Mouse (Mus musculus): ENCODE results near the gene Cdyl2.
A peak's percentile ranks its signal among the peaks of the same experiment; 100 is the strongest.

The Cdyl2 gene

DNA sequence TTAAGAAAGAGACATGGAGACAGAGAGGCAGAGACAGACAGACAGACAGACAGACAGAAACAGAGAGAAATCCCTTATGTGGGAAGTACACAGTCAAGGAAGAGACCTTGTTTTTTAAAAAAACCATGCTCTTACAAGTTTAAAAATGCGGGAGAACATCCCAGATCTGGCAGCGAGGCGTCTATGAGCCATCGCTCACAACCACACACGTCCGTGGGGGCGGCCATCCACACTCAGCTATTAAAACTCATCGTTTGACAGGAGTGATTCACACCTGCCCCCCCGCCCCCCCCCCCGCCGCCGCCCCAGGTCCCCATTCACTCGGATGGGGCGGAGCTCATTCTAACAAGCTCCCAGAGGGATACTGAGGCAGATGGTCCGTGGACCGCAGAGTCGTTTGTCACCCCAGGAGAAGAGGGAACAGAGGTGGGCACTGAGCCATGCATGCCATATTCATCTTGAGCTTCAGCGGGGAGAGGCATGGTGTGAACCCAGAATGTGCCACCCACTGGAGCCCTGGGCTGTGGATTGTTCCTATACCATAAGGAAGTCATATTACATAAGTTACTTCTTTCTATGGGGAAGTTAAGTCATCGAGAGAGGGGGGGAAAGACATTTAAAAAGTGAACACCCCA, 113.0 kb downstream of the Cdyl2 start:
- no peak for DNase-seq

DNA sequence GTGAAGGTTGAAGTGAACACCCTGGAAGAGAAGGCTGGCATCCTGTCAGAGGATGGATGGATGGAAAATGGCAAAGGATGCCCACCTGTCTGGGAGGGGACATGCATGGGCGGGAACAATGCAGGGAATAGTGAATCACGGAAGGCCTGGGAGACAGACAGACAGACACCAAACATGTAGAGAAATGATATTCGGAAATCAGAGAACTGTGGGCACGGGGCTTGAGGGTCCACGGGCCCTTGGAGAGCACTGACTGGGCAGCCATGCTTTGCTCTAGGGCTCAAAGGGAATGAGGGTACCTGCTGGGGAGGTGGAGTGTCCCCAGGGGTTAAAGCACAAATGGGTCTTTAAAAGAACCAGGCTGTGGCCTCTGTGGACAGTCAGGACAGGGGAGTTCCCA, 113.6 kb downstream of the Cdyl2 start:
- DNase-seq = no peak

DNA sequence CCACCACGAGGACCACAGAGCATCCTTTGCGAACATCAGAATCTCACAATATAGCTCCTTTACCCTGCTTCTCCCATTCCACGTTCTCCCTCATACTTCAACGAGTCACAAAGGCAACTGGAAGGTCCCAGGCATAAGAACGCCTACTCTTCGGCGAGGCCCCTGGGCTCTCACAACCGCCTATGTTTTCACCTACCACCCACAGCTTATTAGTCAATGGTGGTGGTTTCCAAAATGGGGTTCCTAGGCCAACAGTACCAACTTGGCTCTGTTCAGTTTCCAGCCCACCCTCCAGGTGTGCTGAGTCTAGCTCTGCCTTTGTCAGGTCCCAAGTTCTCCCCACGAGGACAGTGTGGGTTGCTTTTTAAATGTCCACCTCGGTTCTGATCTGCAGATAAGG, 114.0 kb downstream of the Cdyl2 start:
- no peak for DNase-seq

DNA sequence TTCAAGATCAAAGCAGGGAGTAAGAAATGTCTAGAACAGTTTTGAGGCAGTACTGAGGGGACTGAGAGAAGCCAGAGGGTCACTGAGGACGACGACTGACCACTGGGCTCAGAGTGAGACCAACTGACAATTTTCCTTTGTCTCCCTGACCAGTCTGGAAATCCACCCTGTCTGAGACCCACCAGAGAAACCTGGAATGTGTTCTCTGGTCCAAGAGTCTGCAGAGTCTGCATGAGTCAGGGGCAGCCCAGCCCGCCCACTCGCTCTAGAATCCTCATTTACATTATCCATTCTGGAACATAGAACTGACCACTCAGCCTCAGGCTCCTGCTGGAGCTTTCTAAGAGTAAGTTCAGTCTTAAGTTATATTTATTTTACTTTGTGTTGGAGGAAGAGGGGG, 114.9 kb downstream of the Cdyl2 start:
- DNase-seq = no peak

DNA sequence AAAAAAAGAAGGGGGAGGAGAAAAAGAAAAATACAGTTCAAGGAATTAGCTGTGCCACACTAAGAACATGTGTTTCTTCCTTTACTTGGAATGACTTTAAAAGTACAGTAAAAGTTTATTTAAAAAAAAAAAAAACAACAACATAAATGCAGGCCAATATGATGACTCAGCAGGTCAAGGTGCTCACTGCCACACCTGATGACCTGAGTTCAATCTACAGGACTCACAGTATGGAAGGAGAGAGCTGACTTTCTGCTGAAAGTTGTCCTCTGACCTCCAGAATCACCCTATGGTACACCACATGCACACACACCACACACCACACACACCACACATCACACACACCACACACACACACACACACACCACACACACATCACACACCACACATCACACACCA, 116.4 kb downstream of the Cdyl2 start:
- DNase-seq = no peak

DNA sequence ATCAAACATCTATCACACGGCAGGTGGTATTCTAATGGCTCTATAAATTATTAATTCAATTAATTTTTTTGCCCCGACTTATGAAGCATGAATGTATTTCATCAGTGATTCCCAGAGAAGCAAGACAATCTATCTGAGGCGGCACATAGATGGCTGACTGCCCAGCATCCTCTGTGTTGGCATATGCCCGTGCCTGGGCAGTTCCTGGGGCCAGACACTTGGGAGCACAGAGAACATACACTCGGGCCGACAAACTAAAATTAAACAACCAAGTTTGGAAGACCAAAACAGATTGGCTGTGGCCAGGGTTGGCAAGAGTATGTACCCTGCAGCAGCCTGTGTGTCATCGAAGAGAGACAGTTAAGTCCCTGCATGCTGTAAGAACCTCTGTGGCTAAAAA, 117.9 kb downstream of the Cdyl2 start:
- no peak for DNase-seq

DNA sequence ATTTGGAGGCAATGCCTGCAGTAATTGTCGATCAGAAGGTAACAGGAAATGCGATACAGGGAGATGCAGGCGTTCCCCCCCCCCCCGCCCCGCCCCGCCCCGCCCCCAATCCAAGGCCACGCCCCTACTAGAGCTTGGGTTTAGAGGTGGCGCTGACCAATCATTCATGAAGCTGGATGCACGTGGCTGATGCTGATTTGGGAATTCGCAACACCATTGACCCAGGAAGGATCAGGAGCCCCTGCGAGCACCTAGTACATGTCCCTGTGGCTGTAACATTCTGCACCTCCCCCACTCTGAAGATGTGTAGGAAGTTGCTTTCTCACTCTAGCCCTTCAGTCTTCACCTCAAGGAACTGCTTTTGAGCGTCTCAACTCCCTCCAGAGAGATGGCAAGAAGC, 126.6 kb downstream of the Cdyl2 start:
- DNase-seq = no peak

DNA sequence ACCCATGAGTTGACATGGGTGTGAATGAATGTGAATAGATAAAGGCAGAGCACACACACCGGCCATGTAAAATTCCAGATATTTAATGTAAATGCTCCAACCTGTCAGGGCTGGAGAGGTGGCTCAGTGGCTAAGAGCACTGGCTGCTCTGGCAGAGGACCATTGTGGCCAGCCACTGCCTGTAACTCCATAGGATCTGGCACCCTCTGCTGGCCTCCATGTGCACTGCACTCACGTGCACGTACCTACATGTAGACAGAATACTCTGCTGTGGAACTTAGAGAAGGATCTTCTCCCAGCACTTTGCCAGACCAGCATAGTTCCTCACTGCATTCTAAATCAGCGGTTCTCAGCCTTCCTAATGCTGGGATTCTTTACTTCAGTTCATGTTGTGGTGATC, 130.0 kb downstream of the Cdyl2 start:
- DNase-seq = peak; percentile 19

DNA sequence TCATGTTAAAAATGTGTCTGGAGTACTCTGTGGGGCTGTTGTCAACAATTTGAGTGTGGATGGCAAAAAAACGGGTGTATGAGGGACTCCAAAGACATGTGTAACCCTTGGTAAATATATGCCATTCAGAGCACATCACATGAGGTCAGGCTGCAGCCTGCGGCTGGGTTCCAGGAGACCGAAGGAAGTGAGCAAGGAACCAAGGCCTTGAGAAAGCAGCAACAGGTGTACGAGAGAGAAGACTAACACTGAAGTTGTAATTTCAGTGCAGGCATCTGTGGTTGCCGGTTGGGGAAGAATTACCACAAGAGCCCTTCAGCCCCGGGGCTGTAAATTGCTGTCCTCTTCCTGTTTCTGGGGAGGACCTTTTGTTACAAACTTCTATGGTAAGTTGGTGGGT, 133.1 kb downstream of the Cdyl2 start:
- DNase-seq = no peak

DNA sequence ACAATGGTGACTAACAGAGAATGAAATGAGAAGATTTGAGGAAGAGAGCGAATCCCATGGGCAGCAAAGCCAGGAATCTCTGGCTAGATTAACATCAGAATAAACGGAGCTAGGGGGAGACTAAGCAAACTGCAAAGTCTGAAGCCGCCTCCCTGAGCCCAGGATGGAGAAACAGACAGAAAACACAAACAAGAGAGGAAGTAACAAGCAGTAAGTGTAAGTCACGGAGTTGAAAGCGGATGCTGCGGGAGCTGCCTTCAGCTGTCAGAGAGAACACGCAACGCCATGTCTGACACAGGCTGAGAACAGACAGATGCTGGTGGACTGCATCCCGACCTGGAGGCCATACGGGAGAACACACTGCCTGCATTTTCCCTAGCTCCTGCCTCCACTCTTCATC, 141.6 kb downstream of the Cdyl2 start:
- no peak for DNase-seq

DNA sequence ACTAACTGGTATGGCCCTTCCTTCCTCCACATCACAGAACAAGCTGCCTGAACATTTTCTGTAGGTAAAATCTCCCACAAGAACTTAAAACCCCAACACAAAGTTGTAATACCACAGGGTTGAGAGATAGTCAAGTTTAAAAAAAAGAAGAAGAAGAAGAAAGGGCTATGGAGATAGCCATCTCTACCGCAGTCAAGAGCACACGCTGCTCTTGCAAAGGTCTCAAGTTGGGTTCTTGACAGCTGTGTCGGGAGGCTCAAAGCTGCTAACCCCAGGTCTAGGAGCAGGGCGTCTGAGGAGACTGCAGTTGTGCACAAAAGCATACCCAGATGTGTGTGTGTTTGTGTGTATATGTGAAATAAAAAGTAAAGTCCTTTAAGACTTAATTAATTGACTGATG, 142.2 kb downstream of the Cdyl2 start:
- no peak for DNase-seq

DNA sequence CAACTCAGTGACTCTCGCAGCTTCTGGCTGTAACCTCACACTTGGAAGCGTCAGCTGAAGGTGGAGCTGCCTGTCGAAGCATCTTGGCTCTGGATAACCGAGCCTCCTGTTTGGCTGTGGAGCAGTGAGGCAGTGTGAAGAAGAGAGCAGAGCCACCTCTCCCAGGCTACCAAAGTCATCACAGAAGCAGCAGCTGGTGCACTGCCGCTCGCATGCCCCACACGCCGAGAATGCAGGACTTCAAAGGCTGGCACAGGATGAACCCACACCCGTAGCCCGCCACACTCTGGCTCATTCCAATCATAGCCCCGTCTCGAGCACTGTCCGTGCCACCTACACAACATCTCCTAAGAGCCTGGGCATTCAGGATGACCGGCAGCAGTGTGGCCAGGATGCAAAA, 142.7 kb downstream of the Cdyl2 start:
- DNase-seq = no peak

DNA sequence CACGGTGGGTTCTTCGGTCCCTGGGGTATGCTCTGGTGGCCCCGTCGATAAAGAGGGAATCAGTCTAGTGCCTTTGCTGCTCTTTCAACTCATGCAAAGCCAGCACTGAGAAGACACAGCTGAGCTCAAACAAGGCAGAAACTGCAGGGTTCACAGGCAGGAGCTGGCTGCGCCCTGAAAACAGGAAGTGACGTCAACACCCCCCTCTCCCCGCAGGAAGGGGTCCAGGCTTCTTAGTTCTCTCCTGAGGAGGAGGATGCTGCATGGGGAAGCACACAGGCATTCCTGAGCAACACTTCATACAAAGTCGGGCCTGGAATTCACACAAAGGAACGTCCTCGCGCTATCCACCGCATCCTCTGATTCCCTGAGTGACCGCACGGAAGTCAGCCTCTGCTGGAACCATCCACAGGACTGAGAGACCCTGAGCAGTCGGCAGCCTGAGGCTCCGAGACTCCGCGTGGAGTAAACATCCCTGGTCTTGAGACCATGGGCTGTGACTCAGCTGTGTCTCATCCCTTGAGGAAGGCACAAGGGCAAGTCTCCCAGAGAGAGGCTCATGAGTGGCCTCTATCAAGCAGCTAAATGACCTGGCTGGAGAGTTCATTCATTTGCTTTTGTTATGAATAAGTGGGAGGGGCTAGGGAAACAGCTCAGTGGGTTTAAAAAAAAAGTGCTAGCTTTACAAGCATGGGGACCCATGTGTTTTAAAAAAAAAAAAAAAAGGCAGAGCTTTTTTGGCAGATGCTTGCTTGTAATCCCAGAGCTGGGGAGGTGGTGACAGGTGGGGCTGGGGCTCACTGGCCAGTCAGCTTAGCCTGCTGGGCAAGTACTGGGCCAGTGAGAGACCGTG, 144.9 kb downstream of the Cdyl2 start:
- DNase-seq = peak; percentile 33

DNA sequence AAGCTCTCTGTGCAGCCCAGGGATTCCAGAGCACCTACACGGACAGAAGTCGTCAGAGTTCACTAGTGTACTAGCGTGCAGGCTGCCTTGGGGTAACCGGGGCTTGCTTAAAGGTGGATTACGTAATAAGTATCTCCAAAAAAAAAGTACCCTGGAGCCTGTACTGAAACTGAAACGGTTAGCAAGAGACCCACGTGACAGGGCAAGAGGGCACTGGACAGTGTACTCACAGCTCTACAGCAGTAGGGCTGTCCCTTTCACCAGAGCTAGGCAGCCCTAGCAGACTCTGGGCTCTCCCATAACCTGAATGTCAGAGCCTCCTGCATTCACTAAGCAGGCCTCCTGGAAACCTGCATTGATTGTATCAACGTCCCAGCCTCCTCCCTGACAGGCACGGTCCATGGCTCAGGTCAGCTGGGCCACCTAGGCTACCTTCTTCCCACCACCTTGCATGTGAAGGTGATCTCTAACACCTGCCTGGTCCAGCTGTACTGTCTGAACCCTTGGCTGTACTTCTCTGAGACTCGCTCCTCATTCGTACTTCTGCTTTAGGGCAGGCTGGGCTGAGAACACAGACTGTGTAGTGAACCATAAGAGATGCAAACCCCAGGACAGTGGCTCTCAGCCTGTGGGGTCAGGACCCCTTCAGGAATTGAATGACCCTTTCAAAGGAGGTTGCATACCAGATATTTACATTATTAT, 151.3 kb downstream of the Cdyl2 start:
- peak; percentile 11 for DNase-seq

DNA sequence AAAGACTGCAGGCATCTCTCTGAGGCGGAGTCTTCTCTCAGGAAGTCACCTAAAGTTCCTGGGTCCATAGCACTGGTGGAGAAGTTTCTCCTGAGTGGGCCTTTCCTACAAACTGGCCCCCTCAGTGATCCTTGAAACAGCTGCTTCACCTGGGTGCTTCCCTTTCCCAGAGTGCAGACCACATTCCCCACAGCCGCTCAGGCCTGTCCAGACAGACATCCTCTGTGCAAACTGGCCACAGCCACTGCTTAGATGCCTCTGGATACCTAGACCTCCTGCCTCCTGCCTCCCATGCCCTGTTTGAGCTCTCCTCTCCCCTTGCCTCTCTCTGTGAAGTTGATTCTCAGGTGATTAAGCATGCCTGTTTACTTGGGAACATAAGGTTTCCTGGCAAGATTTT, 156.1 kb downstream of the Cdyl2 start:
- no peak for DNase-seq

DNA sequence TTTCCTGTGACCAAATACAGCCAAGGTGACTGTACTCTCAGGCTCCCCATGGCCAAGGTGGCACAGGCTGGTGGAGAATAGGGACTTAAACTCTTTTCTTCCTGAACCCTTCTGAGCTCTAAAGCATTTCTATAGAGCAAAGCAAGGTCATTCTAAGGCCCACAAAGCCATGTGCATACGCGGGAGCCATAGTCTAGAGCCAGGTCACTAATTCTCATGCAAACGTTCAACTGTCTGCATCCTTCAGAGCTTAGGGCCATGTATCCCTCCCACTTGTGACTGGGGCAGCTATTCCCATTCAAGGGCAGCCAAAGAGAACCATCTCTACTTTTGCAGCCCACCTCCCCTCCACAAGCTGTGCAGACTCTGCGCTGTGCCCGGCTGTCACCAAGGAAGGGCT, 159.7 kb downstream of the Cdyl2 start:
- DNase-seq = no peak

DNA sequence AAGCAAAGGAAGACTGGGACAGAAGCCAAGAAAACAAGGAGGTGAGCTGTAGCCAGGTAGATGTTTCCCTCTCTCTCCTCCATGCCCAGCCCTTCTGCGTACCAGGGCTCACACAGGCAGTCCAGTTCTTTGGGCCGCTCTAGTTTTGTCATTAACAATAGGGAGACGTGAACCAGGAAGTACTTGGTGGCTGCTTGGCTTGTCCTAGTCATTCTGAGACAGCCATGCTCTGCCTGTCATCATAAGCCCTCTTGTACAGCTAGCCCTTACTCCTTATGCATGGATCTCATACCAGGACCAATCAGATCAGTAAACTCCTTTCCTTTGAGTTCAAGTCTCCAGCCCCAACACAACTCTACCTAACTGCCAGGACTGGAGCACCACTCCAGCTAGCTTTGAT, 180.0 kb downstream of the Cdyl2 start:
- DNase-seq = no peak

DNA sequence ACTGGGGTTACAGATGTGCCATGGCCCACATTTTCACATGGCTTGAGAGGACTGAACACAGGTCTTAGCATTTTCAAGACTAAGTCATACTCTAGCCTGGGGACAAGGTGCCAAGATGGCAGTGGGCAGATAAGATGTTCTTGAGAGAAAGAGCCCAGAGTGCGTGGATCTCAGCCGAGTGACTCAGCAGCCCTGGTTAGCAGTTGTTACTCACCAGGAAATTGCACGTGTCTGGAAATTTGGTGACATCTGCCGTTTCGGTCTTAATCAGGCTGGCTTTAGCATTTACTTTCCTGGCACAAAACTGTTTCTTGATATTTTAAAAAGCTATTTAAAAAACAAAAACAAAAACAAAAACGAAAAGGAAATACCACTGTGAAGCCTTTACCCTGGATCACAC, 180.5 kb downstream of the Cdyl2 start:
- no peak for DNase-seq

DNA sequence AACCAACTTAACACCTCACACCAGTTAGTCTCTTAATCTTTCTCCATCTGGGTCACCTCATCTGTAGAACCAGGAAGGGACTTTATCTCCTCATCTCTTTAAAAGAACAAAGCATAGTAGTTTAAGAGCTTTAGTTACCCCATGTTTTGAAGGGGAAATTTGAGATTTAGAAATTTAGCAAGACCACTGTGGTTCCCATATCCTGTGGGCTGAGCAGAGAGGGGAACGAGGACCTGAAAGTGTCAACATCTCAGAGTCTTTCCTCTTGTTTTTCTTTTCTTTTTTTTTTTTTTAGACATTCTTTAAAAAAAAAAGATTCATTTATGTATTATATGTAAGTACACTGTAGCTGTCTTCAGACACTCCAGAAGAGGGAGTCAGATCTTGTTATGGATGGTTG, 189.4 kb downstream of the Cdyl2 start:
- no peak for DNase-seq

DNA sequence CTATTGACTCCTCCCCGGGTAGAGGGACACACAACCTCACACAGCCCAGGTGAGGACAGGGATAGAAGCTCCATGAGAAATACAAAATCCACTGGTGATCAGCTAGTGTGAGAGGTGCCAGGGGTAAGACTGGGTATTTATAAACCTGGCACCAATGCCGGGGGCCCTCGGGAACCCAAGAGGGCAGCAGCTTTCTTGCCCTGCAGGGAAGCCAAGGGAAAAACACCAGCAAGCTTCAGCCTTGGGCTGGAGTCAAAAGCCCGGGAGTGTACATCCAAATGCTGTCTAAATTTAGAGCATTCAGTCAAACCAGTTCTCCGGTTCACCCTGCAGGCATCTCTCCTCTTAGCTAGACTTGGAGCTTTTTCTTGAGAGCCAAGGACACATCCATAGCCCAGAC, 189.9 kb downstream of the Cdyl2 start:
- DNase-seq = no peak

DNA sequence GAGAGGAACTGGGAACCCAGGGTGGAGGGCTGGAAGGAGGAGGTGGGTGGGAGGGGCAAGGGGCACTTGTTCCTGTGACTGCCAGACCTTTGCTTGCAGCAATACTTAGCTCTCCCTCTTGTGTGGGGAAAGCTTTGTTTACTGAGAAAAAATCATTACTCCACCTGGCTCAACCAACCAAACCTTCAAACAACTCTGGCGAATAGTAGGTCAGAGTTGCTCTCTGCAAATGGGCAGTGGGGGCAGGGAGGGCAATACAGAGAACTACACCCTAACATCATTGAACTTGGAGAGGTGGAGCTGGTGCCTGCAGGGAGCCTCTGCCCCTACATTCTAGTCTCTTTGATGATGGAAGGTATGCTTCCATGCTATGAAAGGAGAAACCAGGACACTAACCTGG, 192.7 kb downstream of the Cdyl2 start:
- DNase-seq = no peak

DNA sequence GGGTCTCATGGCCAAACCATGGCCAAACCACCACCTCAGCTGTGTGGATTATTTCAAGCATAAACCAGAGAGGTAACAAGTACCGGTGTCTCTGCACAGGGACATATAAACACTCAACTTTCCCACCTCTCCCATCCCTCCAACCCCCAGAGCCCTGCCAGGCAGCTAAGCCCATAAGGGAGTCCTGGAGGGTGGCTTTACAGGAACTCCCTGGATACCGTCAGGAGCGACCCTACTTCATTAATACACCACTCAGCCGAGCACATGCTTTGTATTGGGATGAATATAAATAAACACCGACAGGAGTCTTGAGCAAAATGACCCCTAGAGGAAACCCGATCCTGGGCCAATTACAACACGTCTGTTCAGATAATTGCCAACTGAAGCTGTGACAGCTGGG, 194.0 kb downstream of the Cdyl2 start:
- no peak for DNase-seq

DNA sequence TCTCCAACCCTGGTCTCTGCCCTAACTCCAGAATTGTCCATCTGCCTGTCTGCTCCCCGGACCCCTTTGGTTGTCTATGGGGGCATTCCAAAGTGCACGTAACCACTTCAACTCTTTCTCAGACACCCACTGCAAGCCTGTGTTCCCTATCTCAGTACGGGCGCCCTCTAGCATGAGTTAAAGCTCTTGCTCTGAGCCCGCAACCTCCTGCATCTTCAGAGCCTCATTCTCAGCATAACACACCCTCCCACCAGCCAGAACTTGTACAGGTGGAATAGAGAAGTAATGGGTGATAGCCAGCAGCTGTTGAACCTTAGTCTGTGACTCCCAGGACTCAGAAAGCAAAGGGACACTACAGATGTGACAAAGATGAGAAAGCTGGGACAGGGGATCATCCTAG, 196.0 kb downstream of the Cdyl2 start:
- DNase-seq = no peak

DNA sequence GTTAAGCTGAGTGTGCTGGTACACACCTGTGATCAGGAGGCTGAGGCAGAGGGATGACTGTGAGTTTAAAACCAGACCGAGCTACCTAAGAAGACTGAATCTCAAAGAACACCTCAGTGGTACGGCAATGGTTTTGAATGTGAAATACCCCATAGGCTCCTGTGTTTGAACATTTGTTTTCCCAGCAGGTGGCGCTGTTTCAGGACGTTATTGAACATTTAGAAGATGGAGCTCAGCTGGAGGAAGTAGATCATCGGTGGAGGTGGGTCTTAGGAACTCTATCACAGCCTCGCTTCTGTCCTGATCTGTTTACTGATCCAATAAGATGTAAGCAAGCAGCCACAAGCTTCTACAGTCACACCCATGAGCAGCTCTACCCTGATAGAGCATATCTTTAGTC, 199.7 kb downstream of the Cdyl2 start:
- DNase-seq = no peak
